Mouse (Mus musculus) CH12.LX (cell line): ENCODE data around the gene Iqschfp. TPM values are rescaled to one million over a fixed set of nuclear protein-coding genes. Genes with fewer than 3 reads are reported as not detected.

Experiments used
- DNase-seq: peaks from one replicate; pipeline ENCODE4 v3.0.0-alpha.2; 2013; ENCODE audit errors: extremely low read depth
- H3K27ac ChIP-seq: 2 replicates; pipeline ENCODE4 v1.5.1; 2012; ENCODE audit warnings: low read depth, mild to moderate bottlenecking, control low read depth, moderate library complexity; ENCODE audit not compliant: insufficient read depth
- H3K27me3 ChIP-seq: replicated peaks from 2 replicates; pipeline ENCODE3; 2012; ENCODE audit warnings: inconsistent platforms
- H3K36me3 ChIP-seq, 2 experiments: replicated peaks in 1 of 2; 2 replicates each; pipeline versions ENCODE3 to v1.6.1; 2012; ENCODE audit warnings: inconsistent platforms in 1 of 2, low read length in 1 of 2, mild to moderate bottlenecking in 1 of 2, mixed read lengths in 1 of 2, moderate library complexity in 1 of 2; ENCODE audit not compliant: control insufficient read depth in 1 of 2, insufficient read depth in 1 of 2
- H3K4me1 ChIP-seq, 2 experiments: 2 replicates each; pipeline ENCODE4 v1.6.1; 2012; ENCODE audit warnings: inconsistent platforms in 1 of 2, moderate library complexity in 1 of 2; ENCODE audit not compliant: insufficient read depth in 2 of 2, control insufficient read depth in 1 of 2
- H3K4me2 ChIP-seq: 2 replicates; pipeline ENCODE4 v1.6.1; 2012; ENCODE audit warnings: low read depth, mild to moderate bottlenecking, control low read depth; ENCODE audit not compliant: poor library complexity, insufficient read depth, severe bottlenecking
- H3K4me3 ChIP-seq, 3 experiments: fragments of 150-350 bp in 1 of 3; sonication (generic) in 1 of 3; replicated peaks in 1 of 3; 2 replicates each; pipeline versions ENCODE3 to v1.5.1; 2011 to 2012; ENCODE audit warnings: low read depth in 2 of 3, low read length in 2 of 3, mild to moderate bottlenecking in 2 of 3, moderate library complexity in 2 of 3, control low read depth in 1 of 3, improper control_type of control experiment in 1 of 3, inconsistent platforms in 1 of 3, mixed read lengths in 1 of 3; ENCODE audit not compliant: poor library complexity in 1 of 3
- H3K79me2 ChIP-seq: replicated peaks from 2 replicates; pipeline ENCODE4 v1.6.1; 2012; ENCODE audit warnings: mild to moderate bottlenecking, moderate library complexity; ENCODE audit not compliant: control insufficient read depth, poor library complexity, insufficient read depth, severe bottlenecking; ENCODE audit errors: extremely low read depth
- H3K9ac ChIP-seq: 2 replicates; pipeline ENCODE4 v1.6.1; 2012; ENCODE audit warnings: low read depth, mild to moderate bottlenecking, control low read depth, moderate library complexity; ENCODE audit not compliant: insufficient read depth
- H3K9me3 ChIP-seq: replicated peaks from 2 replicates; pipeline ENCODE3; 2012; ENCODE audit warnings: low read length, inconsistent platforms, mixed read lengths
- BHLHE40 ChIP-seq: IDR thresholded peaks from 2 replicates; pipeline ENCODE4 v1.6.1; 2011; ENCODE audit warnings: mild to moderate bottlenecking, low read depth, low read length, improper control_type of control experiment
- EP300 ChIP-seq: IDR thresholded peaks from 2 replicates; pipeline ENCODE4 v1.6.1; 2011; ENCODE audit warnings: low read length, improper control_type of control experiment
- IRF4 ChIP-seq: IDR thresholded peaks from 2 replicates; pipeline ENCODE4 v1.6.1; 2014; ENCODE audit warnings: low read depth, mild to moderate bottlenecking, inconsistent platforms, low read length, improper control_type of control experiment
- JUN ChIP-seq: IDR thresholded peaks from 2 replicates; pipeline ENCODE4 v1.6.1; 2011; ENCODE audit warnings: low read depth, mild to moderate bottlenecking, low read length, improper control_type of control experiment, moderate library complexity; ENCODE audit not compliant: insufficient read depth
- MAX ChIP-seq: IDR thresholded peaks from 2 replicates; pipeline ENCODE4 v1.6.1; 2011; ENCODE audit warnings: low read length, improper control_type of control experiment
- MEF2A ChIP-seq: IDR thresholded peaks from 2 replicates; pipeline ENCODE4 v1.6.1; 2014; ENCODE audit warnings: low read depth, mild to moderate bottlenecking, inconsistent platforms, low read length, improper control_type of control experiment, borderline replicate concordance
- MYC ChIP-seq: IDR thresholded peaks from 2 replicates; pipeline ENCODE4 v1.6.1; 2011; ENCODE audit warnings: low read depth, mild to moderate bottlenecking, improper control_type of control experiment, low read length
- NRF1 ChIP-seq: IDR thresholded peaks from 2 replicates; pipeline ENCODE4 v1.6.1; 2014; ENCODE audit warnings: low read depth, mild to moderate bottlenecking, inconsistent platforms, low read length, improper control_type of control experiment, moderate library complexity
- PAX5 ChIP-seq: IDR thresholded peaks from 2 replicates; pipeline ENCODE4 v1.6.1; 2012; ENCODE audit warnings: low read length, inconsistent platforms, mixed read lengths
- RAD21 ChIP-seq: IDR thresholded peaks from 2 replicates; pipeline ENCODE4 v1.6.1; 2011; ENCODE audit warnings: low read depth, mild to moderate bottlenecking, low read length, improper control_type of control experiment, moderate library complexity
- RCOR1 ChIP-seq: conservative IDR thresholded peaks from 2 replicates; pipeline ENCODE4 v1.6.1; 2012; ENCODE audit warnings: low read depth, mild to moderate bottlenecking, inconsistent platforms, low read length, improper control_type of control experiment
- TCF12 ChIP-seq: IDR thresholded peaks from 2 replicates; pipeline ENCODE4 v1.6.1; 2014; ENCODE audit warnings: low read depth, mild to moderate bottlenecking, inconsistent platforms, low read length, improper control_type of control experiment
- USF1 ChIP-seq: IDR thresholded peaks from 2 replicates; pipeline ENCODE4 v1.6.1; 2014; ENCODE audit warnings: low read depth, mild to moderate bottlenecking, inconsistent platforms, low read length, improper control_type of control experiment
- USF2 ChIP-seq: conservative IDR thresholded peaks from 2 replicates; pipeline ENCODE4 v1.6.1; 2011; ENCODE audit warnings: low read depth, low read length, improper control_type of control experiment
- ZKSCAN1 ChIP-seq: IDR thresholded peaks from 2 replicates; pipeline ENCODE4 v1.6.1; 2012; ENCODE audit warnings: low read depth, inconsistent platforms, low read length, improper control_type of control experiment, borderline replicate concordance
- ZMIZ1 ChIP-seq: IDR thresholded peaks from 2 replicates; pipeline ENCODE4 v1.6.1; 2012; ENCODE audit warnings: low read depth, mild to moderate bottlenecking, inconsistent platforms, low read length, improper control_type of control experiment
- ZNF384 ChIP-seq: IDR thresholded peaks from 2 replicates; pipeline ENCODE4 v1.6.1; 2012; ENCODE audit warnings: low read depth, low read length, improper control_type of control experiment, inconsistent platforms
- dilution Hi-C: fragments of 300-500 bp; cut with MboI; formaldehyde crosslinking; loops from 2 replicates; pipeline ENCODE4 v1.14.3; 2020; ENCODE audit warnings: low sequenced_read_pairs; ENCODE audit not compliant: extremely low pct_unique_long_range_greater_than_20kb, extremely low pct_ligation_motif_present
- in situ Hi-C: fragments of 300-500 bp; cut with MboI; formaldehyde crosslinking; loops from 3 replicates; pipeline ENCODE4 v1.14.3; 2019; ENCODE audit warnings: low sequenced_read_pairs, low pct_ligation_motif_present, low pct_unique_long_range_greater_than_20kb, mixed read lengths
- polyA plus RNA-seq: library from polyadenylated mRNA; unstranded; fragments of >175 nt; gene quantifications from 2 replicates; pipeline ENCODE4 v1.2.1, GENCODE M21; 2012; ENCODE audit warnings: low read depth; ENCODE audit not compliant: insufficient read length
- total RNA-seq, 2 experiments: library from RNA; depleted of rRNA; stranded (reverse); fragments of 300-350 nt in 1 of 2; fragments of >200 nt in 1 of 2; gene quantifications; 2 replicates each; pipeline ENCODE4 v1.2.3; 2012 to 2014

Gene Iqschfp
- total and polyA plus RNA-seq, 3 experiments, result 0.13 to 0.25 TPM; not detected in 1

- Histone ChIP-seq H3K27me3 (no peaks in the 10 kb centered on the region), H3K4me2 (no peak overlapping the region), H3K9ac (no peak overlapping the region), H3K79me2 (no peaks in the 10 kb centered on the region), H3K9me3 (no peaks in the 10 kb centered on the region), H3K36me3 (no peaks in the 10 kb centered on the region)
- TF ChIP-seq BHLHE40, result no peak
- no peak for TF ChIP-seq USF2
- TF ChIP-seq ZMIZ1, result no peak
- no peak for TF ChIP-seq MYC
- no peak for TF ChIP-seq PAX5
- TF ChIP-seq MAX, result no peak
- no peak for TF ChIP-seq EP300
- TF ChIP-seq TCF12, result no peak
- TF ChIP-seq IRF4, result no peak
- TF ChIP-seq JUN, result no peak
- TF ChIP-seq ZKSCAN1, result no peak
- TF ChIP-seq MEF2A, result no peak
- no peak for TF ChIP-seq ZNF384
- TF ChIP-seq NRF1, result no peak
- TF ChIP-seq RCOR1, result no peak
- TF ChIP-seq RAD21, result no peak
- no peak for TF ChIP-seq USF1
- TF ChIP-seq, all 38 proteins: peak for 0
- H3K27ac ChIP-seq, result no peak overlapping the region
- H3K4me3 ChIP-seq, result no peak overlapping the region
- in situ Hi-C loops, result no loop called here
- peaks cover 0 to 8% of the 10 kb centered on the region in 2 experiments; a peak in 2 of 4 replicates for H3K4me1 ChIP-seq
- dilution Hi-C loops, result no loop called here
- DNase-seq, result no peak
These were observed 663.1 kb downstream of the Iqschfp start for GRCm38 (mm10) chr3:68555087-68555662.

- Histone ChIP-seq H3K4me3 (no peak overlapping the region), H3K27me3 (no peaks in the 10 kb centered on the region), H3K4me2 (no peak overlapping the region; the same call in 1 of the 2 replicates), H3K4me1 (peaks cover 0 to 8% of the 10 kb centered on the region in 2 experiments; a peak in 2 of 4 replicates), H3K9ac (no peak overlapping the region), H3K36me3 (no peaks in the 10 kb centered on the region), H3K9me3 (no peaks in the 10 kb centered on the region), H3K27ac (no peak overlapping the region), H3K79me2 (no peaks in the 10 kb centered on the region)
- in situ Hi-C loops (no loop called here), dilution Hi-C loops (no loop called here)
- no peak for TF ChIP-seq MEF2A
- peak; percentile 52; the same call in 1 of the 2 replicates for TF ChIP-seq IRF4
- DNase-seq, result no peak
These were observed 664.9 kb downstream of the Iqschfp start for GRCm38 (mm10) chr3:68556891-68557290.
